Mouse (Mus musculus) small intestine, adult 2 months (tissue): ENCODE data around the gene 1700016H13Rik.

Experiments
- CTCF ChIP-seq: fragments of 200-500 bp; IDR thresholded peaks from 2 replicates; pipeline ENCODE4 v1.5.1; 2012; ENCODE audit warnings: low read depth, mild to moderate bottlenecking, control low read depth, inconsistent platforms, low read length, moderate library complexity, mixed read lengths; ENCODE audit not compliant: insufficient replicate concordance, insufficient read length; ENCODE audit errors: extremely low read depth
- POLR2A ChIP-seq: fragments of 200-500 bp; IDR thresholded peaks from 2 replicates; pipeline ENCODE4 v1.6.1; 2012; ENCODE audit warnings: low read depth, mild to moderate bottlenecking, control low read depth, inconsistent platforms, low read length, moderate library complexity

DNA sequence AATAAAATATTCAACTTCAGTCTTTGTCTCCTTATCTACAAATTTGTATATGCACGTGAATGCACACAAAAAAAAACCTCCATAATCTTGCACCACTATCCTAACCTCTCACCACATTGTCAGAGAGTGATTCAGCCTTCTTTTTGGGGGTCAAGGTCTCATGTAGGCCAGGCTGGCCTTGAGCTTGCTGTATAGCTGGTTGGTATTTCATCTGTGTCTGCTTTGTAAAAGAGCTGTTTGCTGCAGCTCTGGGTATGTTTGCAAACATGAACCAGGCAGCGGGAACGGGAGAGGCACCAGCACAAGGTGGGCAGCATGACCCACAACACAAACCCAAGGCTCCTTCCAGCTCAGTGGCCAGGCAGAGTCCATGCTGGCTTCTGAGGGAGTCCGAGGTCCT lies 17.8 kb upstream of the 1700016H13Rik start:
- TF ChIP-seq CTCF = no peak
- no peak for TF ChIP-seq POLR2A
